Mouse (Mus musculus) heart, embryonic 10.5 days (tissue): ENCODE results near the gene Fcgr1. TPM values are rescaled to one million over a fixed set of nuclear protein-coding genes. Genes with fewer than 3 reads are reported as not detected.

Experiments used
- DNase-seq: peaks from one replicate; pipeline ENCODE4 v3.0.0-alpha.2; 2017; ENCODE audit warnings: low spot score
- H3K27ac ChIP-seq: fragments of 300-500 bp; sonication (generic); 2 replicates; pipeline ENCODE4 v1.5.1; 2016; ENCODE audit warnings: mild to moderate bottlenecking
- H3K27me3 ChIP-seq: fragments of 300-500 bp; sonication (generic); 2 replicates; pipeline ENCODE4 v1.6.1; 2016; ENCODE audit warnings: mild to moderate bottlenecking; ENCODE audit not compliant: poor library complexity, insufficient read depth, severe bottlenecking
- H3K36me3 ChIP-seq: fragments of 300-500 bp; sonication (generic); 2 replicates; pipeline ENCODE4 v1.6.1; 2016; ENCODE audit warnings: mild to moderate bottlenecking, moderate library complexity
- H3K4me1 ChIP-seq: fragments of 300-500 bp; sonication (generic); 2 replicates; pipeline ENCODE4 v1.6.1; 2016; ENCODE audit warnings: mild to moderate bottlenecking
- H3K4me3 ChIP-seq: fragments of 300-500 bp; sonication (generic); 2 replicates; pipeline ENCODE4 v1.5.1; 2016; ENCODE audit warnings: mild to moderate bottlenecking, moderate library complexity
- H3K9me3 ChIP-seq: fragments of 300-500 bp; sonication (generic); 2 replicates; pipeline ENCODE4 v1.6.1; 2016; ENCODE audit warnings: mild to moderate bottlenecking, moderate library complexity
- WGBS: fragments of 180-500 bp; shearing (Covaris S2); methylation state at CpG from one replicate; pipeline ENCODE4 v1.1.7; 2016; 5-methylcytosine and 5-hydroxymethylcytosine counted together
- microRNA-seq: library from miRNA; unstranded; fragments of <30 nt; microRNA quantifications from one replicate; pipeline ENCODE4, GENCODE M21; 2017
- polyA plus RNA-seq: library from polyadenylated mRNA; unstranded; fragments of >200 nt; fragmentation: Nextera tagmentation; extraction: Ambion mirVana; gene quantifications from 2 replicates; pipeline ENCODE4 v1.2.1, GENCODE M21; 2016

Fcgr1 gene
- polyA plus RNA-seq, 1 experiment from 2014 or later, result 0.35 TPM

- H3K4me3 ChIP-seq, result peak overlapping the region; percentile 64
- peak overlapping the region; percentile 84 for H3K27ac ChIP-seq
- DNase-seq, result no peak
- 28% methylated on average over 7 of the region's 7 CpGs for WGBS
- H3K36me3 ChIP-seq, result no peaks in the 10 kb centered on the region
- H3K9me3 ChIP-seq, result no peaks in the 10 kb centered on the region
- H3K4me1 ChIP-seq, result peaks cover 15% of the 10 kb centered on the region; the same call in 1 of the 2 replicates
- no peaks in the 10 kb centered on the region for H3K27me3 ChIP-seq
Observed at GRCm38 (mm10) chr3:96237335-96237903, 56.4 kb downstream of the Fcgr1 start.

DNA sequence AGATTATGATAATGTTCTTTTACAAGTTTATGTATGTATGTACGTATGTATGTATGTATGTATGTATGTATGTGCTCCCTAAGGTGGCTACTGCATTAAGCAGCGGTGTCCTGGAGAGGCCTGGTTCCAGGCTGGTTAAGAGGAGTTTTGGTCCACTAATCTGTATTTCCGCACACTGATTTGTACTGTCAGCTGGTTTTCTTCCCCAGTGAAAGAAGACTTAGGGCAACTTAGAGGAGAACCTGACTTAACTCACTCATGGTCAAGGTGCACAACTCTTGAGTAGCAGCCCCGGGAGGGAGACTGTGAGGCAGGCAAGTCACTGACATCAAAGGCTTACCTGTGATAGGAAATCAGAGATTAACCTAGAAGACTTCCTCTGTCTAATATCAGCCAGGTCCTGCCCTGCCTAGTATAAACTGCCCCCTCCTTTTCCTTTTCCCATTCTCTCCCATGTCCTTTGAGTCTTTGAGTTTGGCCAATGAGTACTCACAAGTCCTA lies 56.9 kb downstream of the Fcgr1 start:
- Histone ChIP-seq H3K27ac (peak overlapping the region; percentile 84; the same call in 1 of the 2 replicates), H3K4me1 (peaks cover 15% of the 10 kb centered on the region; the same call in 1 of the 2 replicates), H3K27me3 (no peaks in the 10 kb centered on the region), H3K9me3 (no peaks in the 10 kb centered on the region), H3K4me3 (peak overlapping the region; percentile 64), H3K36me3 (no peaks in the 10 kb centered on the region)
- 77% methylated on average over 4 of the region's 4 CpGs for WGBS
- peak; percentile 77 for DNase-seq

DNA sequence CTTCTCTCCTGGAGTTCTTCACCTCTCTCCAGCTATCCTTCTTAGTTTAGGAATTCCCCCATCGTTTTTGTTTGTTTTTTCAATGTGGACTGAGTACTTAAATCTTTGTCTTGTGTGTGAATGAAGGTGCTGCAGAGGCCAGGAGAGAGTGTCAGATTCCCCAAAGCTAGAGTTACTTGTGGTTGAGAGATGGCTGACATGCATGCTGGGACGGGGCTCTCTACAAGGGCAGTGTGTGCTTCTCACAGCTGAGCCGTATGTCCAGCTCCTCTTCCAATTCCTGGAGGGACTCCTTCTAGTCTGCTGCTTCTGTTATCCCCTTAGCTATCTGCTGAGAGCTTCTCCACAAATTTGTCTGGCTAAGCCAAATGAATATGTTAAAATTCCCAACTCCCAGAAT lies 57.9 kb downstream of the Fcgr1 start:
- H3K27ac ChIP-seq, result no peak overlapping the region
- no peaks in the 10 kb centered on the region for H3K36me3 ChIP-seq
- DNase-seq, result no peak
- H3K4me3 ChIP-seq, result no peak overlapping the region
- H3K9me3 ChIP-seq, result no peaks in the 10 kb centered on the region
- peaks cover 17% of the 10 kb centered on the region; the same call in 1 of the 2 replicates for H3K4me1 ChIP-seq
- no peaks in the 10 kb centered on the region for H3K27me3 ChIP-seq
- 47% methylated on average over 3 of the region's 3 CpGs for WGBS

DNA sequence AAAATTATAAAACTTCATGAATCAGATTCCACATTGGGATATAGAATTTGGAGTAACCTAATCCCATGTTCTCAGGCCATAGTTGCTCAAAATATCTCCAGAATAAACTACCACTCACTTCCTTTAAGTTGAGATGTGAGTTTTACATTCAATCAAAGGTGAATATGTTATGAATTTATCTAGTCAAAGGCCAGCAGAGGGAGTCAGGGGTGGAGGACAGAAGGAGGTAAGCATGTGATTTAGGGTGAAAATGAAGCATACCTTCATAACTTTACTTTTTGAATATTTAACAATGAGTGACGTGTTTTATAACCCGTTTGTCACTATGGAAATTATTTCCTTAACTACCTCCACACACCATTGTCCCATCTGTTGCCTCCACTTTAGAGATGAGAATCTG lies 58.9 kb downstream of the Fcgr1 start:
- H3K4me3 ChIP-seq, result no peak overlapping the region
- H3K9me3 ChIP-seq, result no peaks in the 10 kb centered on the region
- no peaks in the 10 kb centered on the region for H3K36me3 ChIP-seq
- no peak for DNase-seq
- no peaks in the 10 kb centered on the region for H3K27me3 ChIP-seq
- H3K4me1 ChIP-seq, result peaks cover 14% of the 10 kb centered on the region; the same call in 1 of the 2 replicates
- H3K27ac ChIP-seq, result no peak overlapping the region
- 74% methylated on average over 2 of the region's 2 CpGs for WGBS

Small RNAs within 50 kb of the gene (microRNA-seq; reads per million reads assigned to microRNA genes)
- gene Gm47311, result not detected
- gene Gm47313, result not detected

Other genes with a start within 250 kb of the Fcgr1 start
- 26.1 and 30.6 TPM in 2 replicates for gene Vps45, start 235.5 kb downstream of the Fcgr1 start, polyA plus RNA-seq
- 15.2 and 16.1 TPM in 2 replicates for gene Otud7b, start 189.4 kb downstream of the Fcgr1 start, polyA plus RNA-seq
- 6.0 and 10.5 TPM in 2 replicates for gene Mtmr11, start 132.0 kb downstream of the Fcgr1 start, polyA plus RNA-seq
- gene Sf3b4, start 121.6 kb downstream of the Fcgr1 start, polyA plus RNA-seq, result 143 and 190 TPM in 2 replicates
- gene Sv2a, start 112.8 kb downstream of the Fcgr1 start, polyA plus RNA-seq, result 17.8 and 22.6 TPM in 2 replicates
- 58.9 and 62.8 TPM in 2 replicates for gene Bola1, start 74.3 kb downstream of the Fcgr1 start, polyA plus RNA-seq
- gene Hist2h2ab, start 74.1 kb downstream of the Fcgr1 start, polyA plus RNA-seq, result 0.73 TPM in 1 of 2 replicates, not detected in the other
- 3.4 and 8.2 TPM in 2 replicates for gene Hist2h2ac, start 73.1 kb downstream of the Fcgr1 start, polyA plus RNA-seq
- 2.8 and 3.5 TPM in 2 replicates for gene Hist2h2be, start 72.8 kb downstream of the Fcgr1 start, polyA plus RNA-seq
- gene Hist2h3c2, start 54.8 kb downstream of the Fcgr1 start, polyA plus RNA-seq, result 3.4 and 5.1 TPM in 2 replicates
- 13.0 and 21.3 TPM in 2 replicates for gene Hist2h2aa2, start 53.7 kb downstream of the Fcgr1 start, polyA plus RNA-seq
- 8.3 and 9.5 TPM in 2 replicates for gene Hist2h2aa1, start 48.5 kb downstream of the Fcgr1 start, polyA plus RNA-seq
- 0.41 and 0.60 TPM in 2 replicates for gene Hist2h3c1, start 47.3 kb downstream of the Fcgr1 start, polyA plus RNA-seq
- 2.1 and 2.8 TPM in 2 replicates for gene Hist2h4, start 30.7 kb downstream of the Fcgr1 start, polyA plus RNA-seq
- gene Hist2h3b, start 25.3 kb downstream of the Fcgr1 start, polyA plus RNA-seq, result 17.8 and 25.8 TPM in 2 replicates
- gene Hist2h2bb, start 24.2 kb downstream of the Fcgr1 start, polyA plus RNA-seq, result 3.8 and 7.7 TPM in 2 replicates
- 0.49 TPM in 1 of 2 replicates, not detected in the other for gene BC107364, start 158.3 kb upstream of the Fcgr1 start, polyA plus RNA-seq
- 5.5 and 8.9 TPM in 2 replicates for gene Hfe2, start 231.2 kb upstream of the Fcgr1 start, polyA plus RNA-seq